Mouse (Mus musculus) megakaryocyte, embryonic 14.5 days (primary cell): ENCODE measurements around the gene Lrch3.

ENCODE experiments used
- FLI1 ChIP-seq: IDR thresholded peaks from 2 replicates; pipeline ENCODE4 v1.6.1; 2012; ENCODE audit warnings: low read length, inconsistent platforms, mixed read lengths
- GATA1 ChIP-seq: IDR thresholded peaks from 3 replicates; pipeline ENCODE4 v1.6.1; 2012; ENCODE audit warnings: mixed read lengths, low read length, inconsistent platforms, borderline replicate concordance

DNA sequence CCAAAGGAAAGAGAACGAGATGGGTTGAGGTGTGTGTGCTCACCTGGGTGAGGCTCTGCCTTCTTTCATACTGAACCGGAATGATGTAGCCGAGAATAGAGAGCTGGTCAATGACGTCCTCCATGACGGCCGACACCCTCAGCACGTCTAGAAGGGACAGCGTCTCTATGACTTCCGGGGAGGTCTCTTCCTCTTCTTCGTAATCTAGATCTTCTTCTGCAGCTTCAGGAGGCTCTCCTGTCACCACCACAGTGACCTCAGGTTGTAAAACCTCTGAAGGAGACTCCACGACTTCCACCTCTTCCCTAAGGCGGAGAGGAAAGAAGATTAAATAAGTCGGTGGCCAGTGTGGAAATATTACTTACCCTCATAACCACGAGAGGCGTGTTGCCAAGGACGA lies 135.9 kb downstream of the Lrch3 start:
- TF ChIP-seq GATA1 (no peak), FLI1 (no peak)
